Mouse (Mus musculus): ENCODE data around the gene Olfr1052.
"Not testable (repeated sequence)": the region's sequence is repeated elsewhere in the genome, so short reads cannot be mapped to it uniquely, and the experiment has no call there.

The Olfr1052 gene

GRCm38 (mm10) chr2:86292155-86292554, at the start of gene Olfr1052:
Olfr1052 (plus strand) TSS chr2:86292455.
- DNase-seq (ENCODE audit: low spot score), result no peak

- not testable (repeated sequence) for DNase-seq (ENCODE audit: low spot score)
These were observed 34.0 kb upstream of the Olfr1052 start, which contains the start of gene Olfr1049 for GRCm38 (mm10) chr2:86258228-86258627. Olfr1049 (minus strand) TSS chr2:86258328.

GRCm38 (mm10) chr2:86278988-86279387, 13.3 kb upstream of the Olfr1052 start, which contains the start of gene Olfr1051:
Olfr1051 (minus strand) TSS chr2:86279088.
- DNase-seq (ENCODE audit: low spot score), result not testable (repeated sequence)

- DNase-seq (ENCODE audit: low spot score), result no peak
These were observed 22.9 kb downstream of the Olfr1052 start, which contains the start of gene Olfr1053 for GRCm38 (mm10) chr2:86315184-86315583. Olfr1053 (minus strand) TSS chr2:86315284.

GRCm38 (mm10) chr2:86335333-86335732, 43.1 kb downstream of the Olfr1052 start, which contains the start of gene Olfr1054:
Olfr1054 (minus strand) TSS chr2:86335433.
- DNase-seq (ENCODE audit: low spot score), result no peak
